Mouse (Mus musculus) forebrain, embryonic 10.5 days (tissue): ENCODE results near the gene Dtx4. TPM values are rescaled to one million over a fixed set of nuclear protein-coding genes. Genes with fewer than 3 reads are reported as not detected.

Source experiments
- DNase-seq: peaks from one replicate; pipeline ENCODE4 v3.0.0-alpha.2; 2017; ENCODE audit warnings: low spot score; ENCODE audit errors: extremely low spot score
- H3K27ac ChIP-seq: fragments of 300-500 bp; sonication (generic); 2 replicates; pipeline ENCODE4 v1.5.1; 2016; ENCODE audit warnings: mild to moderate bottlenecking
- H3K27me3 ChIP-seq: fragments of 300-500 bp; sonication (generic); 2 replicates; pipeline ENCODE4 v1.6.1; 2016; ENCODE audit warnings: mild to moderate bottlenecking; ENCODE audit not compliant: poor library complexity, severe bottlenecking
- H3K36me3 ChIP-seq: fragments of 300-500 bp; sonication (generic); replicated peaks from 2 replicates; pipeline ENCODE4 v1.6.1; 2016; ENCODE audit warnings: mild to moderate bottlenecking, moderate library complexity
- H3K4me1 ChIP-seq: fragments of 300-500 bp; sonication (generic); 2 replicates; pipeline ENCODE4 v1.6.1; 2016
- H3K4me3 ChIP-seq: fragments of 300-500 bp; sonication (generic); 2 replicates; pipeline ENCODE4 v1.5.1; 2016; ENCODE audit warnings: mild to moderate bottlenecking, moderate library complexity
- H3K9me3 ChIP-seq: fragments of 300-500 bp; sonication (generic); 2 replicates; pipeline ENCODE4 v1.6.1; 2016; ENCODE audit warnings: mild to moderate bottlenecking, moderate library complexity
- WGBS: fragments of 180-500 bp; shearing (Covaris S2); methylation state at CpG from one replicate; pipeline ENCODE4 v1.1.7; 2016; 5-methylcytosine and 5-hydroxymethylcytosine counted together
- polyA plus RNA-seq: library from polyadenylated mRNA; unstranded; fragments of >200 nt; fragmentation: Nextera tagmentation; extraction: Ambion mirVana; gene quantifications from 2 replicates; pipeline ENCODE4 v1.2.1, GENCODE M21; 2016

The Dtx4 gene
- polyA plus RNA-seq, 1 experiment from 2014 or later: 31.7 TPM

DNA sequence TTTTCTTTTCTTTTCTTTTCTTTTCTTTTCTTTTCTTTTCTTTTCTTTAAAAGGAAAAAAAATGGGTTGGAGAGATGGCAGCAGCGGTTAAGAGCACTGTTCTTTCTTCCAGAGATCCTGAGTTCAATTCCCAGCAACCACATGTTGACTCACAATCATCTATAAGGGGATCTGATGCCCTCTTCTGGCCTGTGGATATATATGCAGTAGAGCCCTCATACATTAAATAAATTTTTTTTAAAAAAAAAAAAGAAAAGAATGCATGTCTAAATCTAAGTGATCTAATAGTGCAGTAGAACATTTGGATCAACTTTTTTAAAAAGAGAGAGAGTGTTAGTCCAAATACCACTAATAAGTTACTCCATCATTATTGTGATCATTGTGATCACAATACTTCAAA, 79.6 kb downstream of the Dtx4 start:
- H3K27ac ChIP-seq: no peak overlapping the region
- no peaks in the 10 kb centered on the region for H3K36me3 ChIP-seq
- H3K9me3 ChIP-seq: no peaks in the 10 kb centered on the region
- no peaks in the 10 kb centered on the region for H3K4me1 ChIP-seq
- WGBS: 79% methylated on average over 1 of the region's 1 CpGs
- no peaks in the 10 kb centered on the region for H3K27me3 ChIP-seq
- DNase-seq: no peak
- H3K4me3 ChIP-seq: no peak overlapping the region

DNA sequence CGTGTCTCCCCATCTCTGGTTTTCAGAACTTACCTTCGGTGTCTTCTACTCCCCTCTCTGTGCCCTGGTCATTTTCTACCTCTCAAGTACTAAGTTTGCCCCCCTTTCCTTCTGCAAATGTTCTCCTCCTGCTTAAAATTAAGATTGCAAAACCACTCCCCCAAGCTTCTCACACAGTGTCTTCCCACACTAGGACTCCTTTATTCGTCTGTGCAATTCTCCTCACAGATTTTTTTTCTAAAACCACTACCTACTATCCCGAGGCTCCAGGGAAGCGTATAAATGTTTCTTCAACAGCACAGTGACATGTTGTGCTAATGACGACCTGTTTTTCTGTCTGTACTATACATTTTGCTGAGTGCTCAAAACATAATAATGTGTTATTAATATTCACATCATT, 80.7 kb downstream of the Dtx4 start:
- no peak for DNase-seq
- WGBS: 83% methylated on average over 6 of the region's 6 CpGs
- no peaks in the 10 kb centered on the region for H3K36me3 ChIP-seq
- no peak overlapping the region for H3K4me3 ChIP-seq
- H3K9me3 ChIP-seq: no peaks in the 10 kb centered on the region
- H3K27ac ChIP-seq: no peak overlapping the region
- H3K4me1 ChIP-seq: no peaks in the 10 kb centered on the region
- H3K27me3 ChIP-seq: no peaks in the 10 kb centered on the region

DNA sequence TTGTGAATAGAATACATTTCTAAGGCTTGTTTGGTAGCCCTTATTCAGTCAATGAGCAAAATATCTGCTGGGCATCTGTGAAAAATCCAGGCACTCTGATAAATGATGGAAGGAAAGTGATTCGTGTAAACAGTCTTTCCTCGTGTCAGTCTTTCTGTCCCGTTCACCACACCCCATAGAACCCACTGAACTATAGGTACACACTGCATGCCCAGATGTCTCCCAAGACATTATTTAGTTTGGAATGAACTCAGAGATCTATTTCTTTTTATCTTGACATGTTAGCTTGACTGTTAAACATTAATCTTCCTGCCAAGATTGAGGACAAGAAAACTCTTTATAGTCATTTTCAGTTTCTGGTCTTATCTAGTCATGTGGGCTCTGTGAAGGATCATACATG, 82.9 kb downstream of the Dtx4 start:
- no peak overlapping the region for H3K4me3 ChIP-seq
- H3K36me3 ChIP-seq: no peaks in the 10 kb centered on the region
- no peaks in the 10 kb centered on the region for H3K9me3 ChIP-seq
- WGBS: 93% methylated on average over 3 of the region's 3 CpGs
- no peaks in the 10 kb centered on the region for H3K27me3 ChIP-seq
- no peak for DNase-seq
- no peaks in the 10 kb centered on the region for H3K4me1 ChIP-seq
- H3K27ac ChIP-seq: no peak overlapping the region

DNA sequence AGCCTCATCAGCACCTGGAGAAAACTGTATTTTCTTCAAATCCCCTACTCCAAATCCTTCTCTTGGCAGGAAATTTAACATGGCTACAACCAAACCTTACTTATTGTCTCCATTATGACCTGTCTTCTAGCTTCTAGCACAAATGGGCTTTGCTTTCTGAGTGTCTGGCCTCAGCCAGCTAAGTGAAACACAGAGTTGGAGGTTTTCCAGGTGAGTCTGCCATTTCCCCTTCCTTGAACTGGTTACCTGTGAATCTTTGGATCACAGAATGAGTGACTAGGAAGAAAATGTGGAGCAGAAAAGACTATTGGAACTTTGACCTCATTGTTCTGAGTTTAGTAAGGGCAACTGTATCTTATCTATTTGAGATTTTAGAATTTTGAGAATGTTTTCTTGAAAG, 83.9 kb downstream of the Dtx4 start, which contains the start of gene Olfr1441:
Olfr1441 (plus strand) TSS at position 73 of the 400 bp plus-strand sequence.
- no peaks in the 10 kb centered on the region for H3K4me1 ChIP-seq
- no peaks in the 10 kb centered on the region for H3K27me3 ChIP-seq
- no peaks in the 10 kb centered on the region for H3K9me3 ChIP-seq
- no peak within 1 kb of the TSS for H3K27ac ChIP-seq
- DNase-seq: no peak
- no peak within 1 kb of the TSS for H3K4me3 ChIP-seq
- H3K36me3 ChIP-seq: no peaks in the 10 kb centered on the region

Other genes with a start within 250 kb of the Dtx4 start
- not detected in 2 replicates for gene Olfr235, start 240.4 kb downstream of the Dtx4 start, polyA plus RNA-seq
- gene Olfr1434, start 221.6 kb downstream of the Dtx4 start, polyA plus RNA-seq: not detected in 2 replicates
- not detected in 2 replicates for gene Olfr1436, start 202.3 kb downstream of the Dtx4 start, polyA plus RNA-seq
- not detected in 2 replicates for gene Olfr1437, start 176.4 kb downstream of the Dtx4 start, polyA plus RNA-seq
- gene Olfr1438-ps1, start 165.5 kb downstream of the Dtx4 start, polyA plus RNA-seq: not detected in 2 replicates
- not detected in 2 replicates for gene Olfr1440, start 114.2 kb downstream of the Dtx4 start, polyA plus RNA-seq
- gene Olfr1441, start 84.0 kb downstream of the Dtx4 start, polyA plus RNA-seq: not detected in 2 replicates
- gene Pfpl, start 73.5 kb downstream of the Dtx4 start, polyA plus RNA-seq: not detected in 2 replicates
- gene Mpeg1, start 40.7 kb downstream of the Dtx4 start, polyA plus RNA-seq: 0.11 and 0.17 TPM in 2 replicates
- 21.0 and 22.0 TPM in 2 replicates for gene Fam111a, start 44.3 kb upstream of the Dtx4 start, polyA plus RNA-seq
- gene Gm4952, start 98.5 kb upstream of the Dtx4 start, polyA plus RNA-seq: not detected in 2 replicates
- not detected in 2 replicates for gene Glyat, start 131.9 kb upstream of the Dtx4 start, polyA plus RNA-seq
- gene Olfr1442, start 169.0 kb upstream of the Dtx4 start, polyA plus RNA-seq: not detected in 2 replicates
- not detected in 2 replicates for gene Olfr1443, start 176.7 kb upstream of the Dtx4 start, polyA plus RNA-seq
- gene Keg1, start 194.3 kb upstream of the Dtx4 start, polyA plus RNA-seq: not detected in 2 replicates